8 mouse cellular contexts compared by ENCODE assay signal in the genomic region with DNA sequence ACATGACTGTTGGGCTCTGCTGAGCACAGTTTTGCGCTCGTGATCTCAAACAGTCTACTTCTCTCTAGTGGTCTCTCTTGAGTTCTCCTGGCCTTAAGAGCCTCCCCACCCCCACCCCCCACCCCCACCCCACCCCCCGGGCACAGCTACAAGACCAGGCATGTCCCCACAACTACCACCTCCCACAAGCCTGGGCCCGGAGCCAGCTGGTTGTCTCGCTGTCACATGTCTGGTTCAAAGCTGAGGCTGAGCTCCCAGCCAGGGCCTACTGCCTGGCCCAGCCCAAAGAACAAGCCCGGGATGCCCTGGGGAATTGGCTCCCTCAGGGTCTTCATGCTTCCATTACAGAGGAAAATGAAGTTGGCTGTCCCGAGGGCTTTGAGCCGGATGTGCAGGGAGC. TPM values are rescaled to one million over a fixed set of nuclear protein-coding genes. Genes with fewer than 3 reads are reported as not detected.
DNase-seq lines count a peak whose midpoint lies in the region; ATAC-seq and TF ChIP-seq lines count a peak whose summit lies in the region.

No protein-coding gene starts in this region.

- no peak for ATAC-seq in kidney, postnatal 0 days (replicated peaks; ENCODE audit: low FRiP score, low read depth)

- no peak for TF ChIP-seq CTCF in brain, embryonic 14.5 days (IDR thresholded peaks at IDR 0.05; ENCODE audit: borderline replicate concordance, extremely low read depth, insufficient read depth, insufficient read length)
- TF ChIP-seq CTCF in kidney, postnatal 0 days (IDR thresholded peaks at IDR 0.05; ENCODE audit: low read depth), result no peak

- no peak for TF ChIP-seq POLR2A in brain, embryonic 14.5 days (IDR thresholded peaks at IDR 0.05; ENCODE audit: borderline replicate concordance, extremely low read depth, insufficient read depth, insufficient read length, poor library complexity, severe bottlenecking)
- TF ChIP-seq POLR2A in myocyte (IDR thresholded peaks at IDR 0.05; ENCODE audit: insufficient read length, low read depth), result no peak

- 41% methylated on average over 8 of the region's 8 CpGs for WGBS in kidney, postnatal 0 days

- no peaks in the 10 kb centered on the region for H3K9me3 ChIP-seq in kidney, postnatal 0 days (replicated peaks; ENCODE audit: low read length)

- no peak overlapping the region for H3K4me3 ChIP-seq in kidney, postnatal 0 days (replicated peaks; ENCODE audit: low read depth, low read length)
- H3K4me3 ChIP-seq in myocyte, result peak overlapping the region; percentile 9

- no peak overlapping the region for H3K4me2 ChIP-seq in kidney, postnatal 0 days (ENCODE audit: low read length)
- peak overlapping the region; percentile 62 for H3K4me2 ChIP-seq in myocyte (ENCODE audit: low read depth)

- no peaks in the 10 kb centered on the region for H3K36me3 ChIP-seq in kidney, postnatal 0 days (ENCODE audit: insufficient read depth, low read length)
- no peaks in the 10 kb centered on the region for H3K36me3 ChIP-seq in myocyte (ENCODE audit: control insufficient read depth, insufficient read depth)

- H3K27ac ChIP-seq in kidney, postnatal 0 days, result peak overlapping the region; percentile 54

- no peak overlapping the region for H3ac ChIP-seq in myocyte (ENCODE audit: control insufficient read depth, insufficient read length)

- H3K9ac ChIP-seq in kidney, postnatal 0 days (ENCODE audit: low read depth, low read length), result no peak overlapping the region

- peaks cover 9% of the 10 kb centered on the region; the same call in 1 of the 2 replicates for H3K4me1 ChIP-seq in kidney, postnatal 0 days (replicated peaks; ENCODE audit: insufficient read depth, low read length)

- DNase-seq in gastrocnemius, postnatal 10 days, result peak; percentile 49
- no peak for DNase-seq in gastrocnemius, postnatal 25 days
- DNase-seq in 3134 (ENCODE audit: extremely low read depth, insufficient read length, low spot score), result peak; percentile 72
- DNase-seq in brain, embryonic 14.5 days (ENCODE audit: low read depth), result peak; percentile 79
- DNase-seq in kidney, postnatal 0 days (ENCODE audit: low spot score), result no peak
- DNase-seq in cerebellum, adult 9-11 months, result no peak
- DNase-seq in thymus, postnatal 25 days, result no peak

- no peaks in the 10 kb centered on the region for H3K79me2 ChIP-seq in myocyte (ENCODE audit: control insufficient read depth, insufficient read depth)

- no peaks in the 10 kb centered on the region for H3K27me3 ChIP-seq in kidney, postnatal 0 days (ENCODE audit: insufficient read depth, low read length)
- H3K27me3 ChIP-seq in myocyte (ENCODE audit: control insufficient read depth, insufficient read depth, insufficient read length), result no peaks in the 10 kb centered on the region

TF ChIP-seq in myocyte, 11 proteins besides CTCF, POLR2A, EP300 and RAD21:
- TF ChIP-seq USF1 (IDR thresholded peaks at IDR 0.05; ENCODE audit: low read depth) (peak; percentile 27), REST (IDR thresholded peaks at IDR 0.05; ENCODE audit: insufficient read depth, insufficient read length) (no peak), SRF (IDR thresholded peaks at IDR 0.05; ENCODE audit: control insufficient read depth, insufficient read length, low read depth) (no peak), MYOG (IDR thresholded peaks at IDR 0.05; ENCODE audit: control insufficient read depth in 1 of 3, insufficient read depth in 1 of 3, insufficient read length in 2 of 3, low read depth in 2 of 3) (no peak), TCF3 (IDR thresholded peaks at IDR 0.05; ENCODE audit: insufficient read length, low read depth) (no peak), CEBPB (IDR thresholded peaks at IDR 0.05; ENCODE audit: insufficient read depth, poor library complexity, severe bottlenecking) (no peak), MAX (IDR thresholded peaks at IDR 0.05; ENCODE audit: low read depth) (no peak)

RNA-seq across cellular contexts. Expression of a gene that starts 15.7 kb away (rescaled TPM):
- 1 to 10 TPM; 1.5 to 1.9 TPM for total RNA-seq in gastrocnemius, postnatal 10 days (2021)
- total RNA-seq in gastrocnemius, postnatal 25 days (2021), result 1 to 10 TPM; 2.0 to 2.7 TPM
- polyA plus RNA-seq in brain, embryonic 14.5 days (2012; rRNA removed), result 6.8 and 8.5 TPM in 2 replicates
- 319 and 427 TPM in 2 replicates for polyA plus RNA-seq in kidney, postnatal 0 days (2015; fragmentation: Nextera tagmentation; extraction: Ambion mirVana)
- 71.5 TPM for polyA plus RNA-seq in myocyte (2012; fragmentation: generic; extraction: Trizol)

Comparison
In these comparisons a context has a peak if more than half of its experiments do, and no peak if none do; other contexts are left out.
1. DNase-seq: peak in gastrocnemius, postnatal 10 days (single experiment), 3134 (single experiment) and brain, embryonic 14.5 days (single experiment); none in gastrocnemius, postnatal 25 days (single experiment), kidney, postnatal 0 days (single experiment), cerebellum, adult 9-11 months (single experiment) and thymus, postnatal 25 days (single experiment).